Mouse (Mus musculus) heart, postnatal 14 days (tissue): ENCODE measurements around the gene Hprt. TPM values are rescaled to one million over a fixed set of nuclear protein-coding genes. Genes with fewer than 3 reads are reported as not detected.

Source experiments
- microRNA-seq, 2 experiments: library from miRNA; unstranded; fragments of <30 nt; microRNA quantifications; one replicate each; pipeline ENCODE4 v1.2.0; 2021 to 2022
- total RNA-seq, 2 experiments: library from RNA; stranded (reverse); gene quantifications; 2 replicates each; pipeline ENCODE4 v1.2.3; 2021

Gene Hprt
- total RNA-seq, 2 experiments from 2014 or later, result 56.9 to 74.6 TPM

Small RNAs within 50 kb of the gene (microRNA-seq; reads per million reads assigned to microRNA genes)
- 938 to 10,585 reads per million in 2 experiments for gene Mir322
- gene Mir351, result 391 to 4,866 reads per million in 2 experiments
- gene Mir450-1, result 0.12 to 7.0 reads per million in 2 experiments
- 1.7 to 15.1 reads per million in 2 experiments for gene Mir450-2
- 5.6 to 212 reads per million in 2 experiments for gene Mir450b
- 18.5 to 339 reads per million in 2 experiments for gene Mir503
- 61.0 to 1,416 reads per million in 2 experiments for gene Mir542

Other genes starting within 250 kb of the Hprt start
- under 1 TPM; 0.48 to 0.51 TPM for gene Ccdc160, start 196.9 kb upstream of the Hprt start, total RNA-seq
- 1 to 10 TPM; 5.4 to 6.4 TPM for gene Phf6, start 75.9 kb upstream of the Hprt start, total RNA-seq